Mouse (Mus musculus) adrenal gland, adult (tissue): ENCODE results near the gene Gm5678.
A peak's percentile ranks its signal among the peaks of the same experiment; 100 is the strongest.

Experiments used
- DNase-seq, 2 experiments: peaks; one replicate each; pipeline ENCODE4 v3.0.0; 2022 to 2023; ENCODE audit warnings: low spot score in 1 of 2; ENCODE audit not compliant: inconsistent age in 2 of 2

Gm5678 gene

GRCm38 (mm10) chr16:93627761-93628400, at the start of gene Gm5678:
Gene Gm5678 (plus strand): TSS chr16:93628097.
- DNase-seq, result no peak

GRCm38 (mm10) chr16:93578346-93579005, 49.4 kb upstream of the Gm5678 start:
- no peak for DNase-seq

- no peak for DNase-seq
Measured at GRCm38 (mm10) chr16:93581125-93581524, 46.8 kb upstream of the Gm5678 start.

- peak in 1 of 2 experiments; percentile 2 for DNase-seq
Measured at GRCm38 (mm10) chr16:93584976-93585702, 42.8 kb upstream of the Gm5678 start.

- DNase-seq, result peak in 1 of 2 experiments; percentile 2
Measured at GRCm38 (mm10) chr16:93585703-93586205, 42.1 kb upstream of the Gm5678 start.

GRCm38 (mm10) chr16:93586382-93586781, 41.5 kb upstream of the Gm5678 start:
- DNase-seq, result no peak

GRCm38 (mm10) chr16:93588281-93588680, 39.6 kb upstream of the Gm5678 start:
- DNase-seq, result no peak

GRCm38 (mm10) chr16:93590915-93591314, 37.0 kb upstream of the Gm5678 start:
- DNase-seq, result no peak

GRCm38 (mm10) chr16:93591450-93592430, 36.2 kb upstream of the Gm5678 start:
- DNase-seq, result no peak

- no peak for DNase-seq
Measured at GRCm38 (mm10) chr16:93592711-93593110, 35.2 kb upstream of the Gm5678 start.

GRCm38 (mm10) chr16:93593406-93593805, 34.5 kb upstream of the Gm5678 start:
- DNase-seq, result peak in 1 of 2 experiments; percentile 78

GRCm38 (mm10) chr16:93594448-93594847, 33.4 kb upstream of the Gm5678 start:
- DNase-seq, result no peak

- DNase-seq, result peak in 1 of 2 experiments; percentile 4
Measured at GRCm38 (mm10) chr16:93595766-93596165, 32.1 kb upstream of the Gm5678 start.

- peak in 1 of 2 experiments; percentile 73 for DNase-seq
Measured at GRCm38 (mm10) chr16:93596807-93597206, 31.1 kb upstream of the Gm5678 start.

- peak; percentile 53 to 79 for DNase-seq
Measured at GRCm38 (mm10) chr16:93597551-93597950, 30.3 kb upstream of the Gm5678 start.

- DNase-seq, result no peak
Measured at GRCm38 (mm10) chr16:93599461-93599860, 28.4 kb upstream of the Gm5678 start.

GRCm38 (mm10) chr16:93603439-93604212, 24.3 kb upstream of the Gm5678 start, which contains the start of gene Setd4:
Gene Setd4 (minus strand): TSS chr16:93604063.
- peak; percentile 96 to 98 for DNase-seq

GRCm38 (mm10) chr16:93604481-93604969, 23.4 kb upstream of the Gm5678 start:
- peak in 1 of 2 experiments; percentile 14 for DNase-seq

GRCm38 (mm10) chr16:93605553-93605952, 22.3 kb upstream of the Gm5678 start, which contains the start of gene Cbr1:
Gene Cbr1 (plus strand): TSS chr16:93605853.
- DNase-seq, result no peak
